Mouse (Mus musculus): ENCODE results near the gene Snrpc. TPM values are rescaled to one million over a fixed set of nuclear protein-coding genes. Genes with fewer than 3 reads are reported as not detected.

Gene Snrpc
- total RNA-seq, 2 experiments from 2014 or later: 115 to 124 TPM

- DNase-seq (ENCODE audit: low spot score in 2 of 2): no peak
Observed at GRCm38 (mm10) chr17:27819011-27819410, 18.9 kb upstream of the Snrpc start.

GRCm38 (mm10) chr17:27819521-27819970, 18.4 kb upstream of the Snrpc start:
- no peak for DNase-seq (ENCODE audit: low spot score in 2 of 2)

GRCm38 (mm10) chr17:27819971-27820567, 17.9 kb upstream of the Snrpc start:
- peak; percentile 45 to 57 for DNase-seq (ENCODE audit: low spot score in 2 of 2)

GRCm38 (mm10) chr17:27820568-27821406, 17.2 kb upstream of the Snrpc start, which contains the start of gene D17Wsu92e:
Gene D17Wsu92e, minus strand, starts transcription at chr17:27820648.
- peak; percentile 98 to 99 for DNase-seq (ENCODE audit: low spot score in 2 of 2)

GRCm38 (mm10) chr17:27821407-27822338, 16.3 kb upstream of the Snrpc start:
- DNase-seq (ENCODE audit: low spot score in 2 of 2): no peak

GRCm38 (mm10) chr17:27823142-27823905, 14.6 kb upstream of the Snrpc start:
- no peak for DNase-seq (ENCODE audit: low spot score in 2 of 2)

- DNase-seq (ENCODE audit: low spot score in 2 of 2): no peak
Observed at GRCm38 (mm10) chr17:27824941-27825340, 13.0 kb upstream of the Snrpc start.

GRCm38 (mm10) chr17:27825539-27825938, 12.4 kb upstream of the Snrpc start:
- DNase-seq (ENCODE audit: low spot score in 2 of 2): no peak

GRCm38 (mm10) chr17:27825984-27826905, 11.7 kb upstream of the Snrpc start:
- peak; percentile 42 to 74 for DNase-seq (ENCODE audit: low spot score in 2 of 2)

- peak in 1 of 2 experiments; percentile 16 for DNase-seq (ENCODE audit: low spot score in 2 of 2)
Observed at GRCm38 (mm10) chr17:27826908-27827383, 11.0 kb upstream of the Snrpc start.

- no peak for DNase-seq (ENCODE audit: low spot score in 2 of 2)
Observed at GRCm38 (mm10) chr17:27827511-27827910, 10.4 kb upstream of the Snrpc start.

- DNase-seq (ENCODE audit: low spot score in 2 of 2): no peak
Observed at GRCm38 (mm10) chr17:27830411-27830810, 7.5 kb upstream of the Snrpc start.

- peak; percentile 76 to 91 for DNase-seq (ENCODE audit: low spot score in 2 of 2)
Observed at GRCm38 (mm10) chr17:27839469-27840252, 1.7 kb downstream of the Snrpc start.

- DNase-seq (ENCODE audit: low spot score in 2 of 2): no peak
Observed at GRCm38 (mm10) chr17:27848351-27848750, 10.4 kb downstream of the Snrpc start.

- DNase-seq (ENCODE audit: low spot score in 2 of 2): no peak
Observed at GRCm38 (mm10) chr17:27851076-27851475, 13.1 kb downstream of the Snrpc start.

- peak; percentile 60 to 71 for DNase-seq (ENCODE audit: low spot score in 2 of 2)
Observed at GRCm38 (mm10) chr17:27856265-27856797, 18.4 kb downstream of the Snrpc start, which contains the start of gene Uhrf1bp1. Gene Uhrf1bp1, plus strand, starts transcription at chr17:27856441.

- peak; percentile 27 to 39 for DNase-seq (ENCODE audit: low spot score in 2 of 2)
Observed at GRCm38 (mm10) chr17:27856798-27857648, 19.1 kb downstream of the Snrpc start.
